Mouse (Mus musculus): ENCODE data around the gene Fem1b.

DNA sequence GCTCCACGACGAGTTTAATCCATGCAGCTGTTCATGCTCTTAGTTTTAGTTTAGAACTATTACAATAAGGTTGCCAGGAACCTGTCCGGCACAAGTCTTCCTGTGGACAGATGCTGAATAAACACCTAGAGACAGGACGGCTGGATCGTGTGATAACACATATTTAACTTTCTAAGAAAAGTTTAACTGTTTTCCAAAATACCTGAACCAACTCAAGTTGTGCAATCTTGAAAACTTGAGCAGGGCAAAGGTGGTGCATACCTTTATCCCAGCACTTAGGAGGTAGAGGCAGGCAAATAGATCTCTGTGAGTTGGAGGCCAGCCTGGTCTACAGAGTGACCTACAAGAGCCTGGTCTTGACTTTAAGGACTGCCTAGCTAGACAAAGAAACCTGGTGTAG is 23.2 kb upstream of the Fem1b start:
- TF ChIP-seq POLR2A (IDR thresholded peaks at IDR 0.05; ENCODE audit: borderline replicate concordance, control insufficient read depth, low read depth, low read length) (no peak), CTCF (IDR thresholded peaks at IDR 0.05; ENCODE audit: control insufficient read depth, insufficient read depth, low read length) (no peak)
